Mouse (Mus musculus): Measurements from ENCODE around the gene Hdhd3. TPM values are rescaled to one million over a fixed set of nuclear protein-coding genes. Genes with fewer than 3 reads are reported as not detected.
A peak's percentile ranks its signal among the peaks of the same experiment; 100 is the strongest.

Hdhd3 gene
- total RNA-seq, 2 experiments from 2014 or later, result 12.3 to 15.6 TPM

GRCm38 (mm10) chr4:62477542-62478244 lies 25.6 kb downstream of the Hdhd3 start:
- DNase-seq, result no peak

GRCm38 (mm10) chr4:62475793-62476192 lies 27.5 kb downstream of the Hdhd3 start:
- no peak for DNase-seq

- DNase-seq, result no peak
These were observed 28.1 kb downstream of the Hdhd3 start for GRCm38 (mm10) chr4:62475131-62475530.

GRCm38 (mm10) chr4:62472071-62472470 lies 31.2 kb downstream of the Hdhd3 start:
- DNase-seq, result no peak

GRCm38 (mm10) chr4:62470598-62471051 lies 32.6 kb downstream of the Hdhd3 start, which contains the start of gene Wdr31:
TSS of gene Wdr31 (minus strand) at chr4:62470896.
- peak; percentile 84 to 85 for DNase-seq

GRCm38 (mm10) chr4:62468158-62468557 lies 35.1 kb downstream of the Hdhd3 start:
- DNase-seq, result no peak

GRCm38 (mm10) chr4:62463124-62463523 lies 40.1 kb downstream of the Hdhd3 start:
- DNase-seq, result no peak

GRCm38 (mm10) chr4:62460348-62460747 lies 42.9 kb downstream of the Hdhd3 start:
- DNase-seq, result no peak

- DNase-seq, result no peak
These were observed 44.2 kb downstream of the Hdhd3 start for GRCm38 (mm10) chr4:62459081-62459480.

- DNase-seq, result peak; percentile 31 to 61
These were observed 48.3 kb downstream of the Hdhd3 start for GRCm38 (mm10) chr4:62454995-62455394.

Other genes starting within 250 kb of the Hdhd3 start
- 10 to 100 TPM; 30.8 to 36.9 TPM for gene Slc31a2, start 240.9 kb downstream of the Hdhd3 start, total RNA-seq (2021)
- gene Fkbp15, start 142.9 kb downstream of the Hdhd3 start, total RNA-seq (2021), result 10 to 100 TPM; 31.8 to 36.3 TPM
- gene Slc31a1, start 142.7 kb downstream of the Hdhd3 start, total RNA-seq (2021), result 10 to 100 TPM; 45.7 to 48.4 TPM
- 10 to 100 TPM; 61.6 to 78.0 TPM for gene Cdc26, start 94.8 kb downstream of the Hdhd3 start, total RNA-seq (2021)
- gene Prpf4, start 94.7 kb downstream of the Hdhd3 start, total RNA-seq (2021), result 10 to 100 TPM; 25.3 to 27.4 TPM
- gene Rnf183, start 68.2 kb downstream of the Hdhd3 start, total RNA-seq (2021), result under 1 TPM in 1 of 2 experiments, not detected in 1; 0.56 TPM
- gene Wdr31, start 32.6 kb downstream of the Hdhd3 start, total RNA-seq (2021), result 1 to 10 TPM; 1.3 TPM
- 1 to 10 TPM; 3.0 to 6.1 TPM for gene Bspry, start 23.4 kb downstream of the Hdhd3 start, total RNA-seq (2021)
- gene Alad, start 16.5 kb upstream of the Hdhd3 start, total RNA-seq (2021), result 10 to 100 TPM; 86.9 to 99.8 TPM
- gene Pole3, start 21.6 kb upstream of the Hdhd3 start, total RNA-seq (2021), result 10 to 100 TPM; 48.7 to 52.0 TPM
- under 1 TPM; 0.36 to 0.56 TPM for gene 4933430I17Rik, start 21.9 kb upstream of the Hdhd3 start, total RNA-seq (2021)
- 10 to 100 TPM; 27.3 to 40.2 TPM for gene Rgs3, start 56.4 kb upstream of the Hdhd3 start, total RNA-seq (2021)

All from adrenal gland, postnatal 36 days (tissue).